Mouse (Mus musculus) gastrocnemius, postnatal 14 days (tissue): ENCODE measurements around the gene Kdelr3. TPM values are rescaled to one million over a fixed set of nuclear protein-coding genes. Genes with fewer than 3 reads are reported as not detected.

ENCODE experiments used
- DNase-seq: peaks from one replicate; pipeline ENCODE4 v3.0.0; 2021; ENCODE audit warnings: mixed read lengths
- intact Hi-C: fragments of 180-260 bp; cut with DNase I; formaldehyde crosslinking; loops from one replicate; pipeline ENCODE4 v1.15.1; 2025; ENCODE audit warnings: low total_unique reads
- microRNA-seq, 2 experiments: library from miRNA; unstranded; fragments of <30 nt; microRNA quantifications; one replicate each; pipeline ENCODE4 v1.2.0; 2021
- total RNA-seq, 2 experiments: library from RNA; stranded (reverse); gene quantifications; 2 replicates each; pipeline ENCODE4 v1.2.3; 2021

The Kdelr3 gene
- total RNA-seq, 2 experiments from 2014 or later: 14.1 to 22.6 TPM

- no peak for DNase-seq
- intact Hi-C loops: no loop called here
Measured at GRCm38 (mm10) chr15:79547289-79547820, 31.1 kb downstream of the Kdelr3 start.

- intact Hi-C loops: no loop called here
- no peak for DNase-seq
Measured at GRCm38 (mm10) chr15:79548226-79548625, 32.0 kb downstream of the Kdelr3 start.

GRCm38 (mm10) chr15:79552566-79552965 lies 36.4 kb downstream of the Kdelr3 start:
- DNase-seq: no peak
- intact Hi-C loops: no loop called here

DNA sequence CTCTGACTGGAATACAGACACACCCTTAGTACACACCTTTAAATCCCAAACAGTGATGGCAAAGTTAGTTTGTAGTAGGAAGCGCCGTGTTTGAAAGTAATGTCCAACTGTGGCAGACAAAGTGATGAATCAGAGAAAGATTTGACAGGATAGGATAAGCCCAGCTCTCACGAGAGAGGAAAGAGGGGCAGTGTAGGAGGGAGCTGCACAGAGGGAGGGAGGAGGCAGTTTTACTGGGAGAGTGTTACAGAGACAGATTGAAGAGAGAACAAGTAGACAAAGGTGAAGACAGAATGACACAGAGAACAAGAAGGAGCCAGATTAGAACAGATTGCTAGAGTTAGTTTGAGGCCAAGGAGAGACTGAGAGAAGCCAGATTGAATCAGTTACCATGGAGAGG lies 43.4 kb downstream of the Kdelr3 start:
- DNase-seq: no peak
- intact Hi-C loops: no loop called here

- no peak for DNase-seq
- intact Hi-C loops: no loop called here
Measured at GRCm38 (mm10) chr15:79562417-79562816, 46.2 kb downstream of the Kdelr3 start.

DNA sequence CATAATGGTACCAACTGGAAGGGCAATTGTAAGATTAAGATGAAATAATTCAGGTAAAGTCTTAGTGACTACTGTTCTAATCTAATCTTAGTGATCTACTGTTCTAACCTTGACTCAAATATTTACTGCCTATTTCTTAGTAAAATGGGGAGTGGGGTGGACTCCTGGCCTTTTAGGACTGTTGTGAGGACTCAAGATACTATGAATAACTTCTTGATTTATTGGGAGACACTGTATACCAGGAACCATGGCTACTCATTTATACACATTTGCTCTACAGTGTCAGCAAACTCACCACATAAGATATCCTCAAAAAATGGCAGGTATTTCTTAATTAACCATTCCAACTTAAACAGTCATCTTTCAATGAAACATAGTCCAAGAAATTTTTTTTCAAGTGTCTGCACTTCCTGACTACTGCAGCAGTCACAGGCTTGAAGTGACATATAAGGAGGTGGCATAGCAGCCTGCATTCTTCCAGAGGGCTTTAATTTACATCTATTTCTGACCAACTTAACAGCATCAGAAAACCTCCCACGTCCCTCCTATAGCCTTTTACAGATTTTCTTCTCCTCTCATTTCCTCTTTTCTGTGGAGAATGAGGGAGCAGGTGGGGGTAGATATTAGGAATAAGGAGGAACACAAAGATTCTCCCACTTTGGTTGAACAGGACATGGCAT lies 59.5 kb downstream of the Kdelr3 start:
- intact Hi-C loops: no loop called here
- DNase-seq: no peak

- DNase-seq: no peak
- intact Hi-C loops: no loop called here
Measured at GRCm38 (mm10) chr15:79576947-79577346, 60.7 kb downstream of the Kdelr3 start.

Small RNAs within 50 kb of the gene (microRNA-seq; reads per million reads assigned to microRNA genes)
- 0 reads per million in 2 experiments for gene Gm44302

Other genes starting within 250 kb of the Kdelr3 start
- 1 to 10 TPM in 1 of 2 experiments, under 1 TPM in 1; 0.69 to 4.0 TPM for gene Baiap2l2, start 230.9 kb upstream of the Kdelr3 start, total RNA-seq
- 1 to 10 TPM; 9.0 to 9.8 TPM for gene Pla2g6, start 188.0 kb upstream of the Kdelr3 start, total RNA-seq
- gene Maff, start 169.8 kb upstream of the Kdelr3 start, total RNA-seq: 1 to 10 TPM; 1.4 to 2.7 TPM
- 10 to 100 TPM; 31.5 to 32.6 TPM for gene Tmem184b, start 112.8 kb upstream of the Kdelr3 start, total RNA-seq
- 10 to 100 TPM; 46.6 to 46.7 TPM for gene Csnk1e, start 60.8 kb upstream of the Kdelr3 start, total RNA-seq
- under 1 TPM in 1 of 2 experiments, not detected in 1; 0.08 TPM for gene Kcnj4, start 11.2 kb upstream of the Kdelr3 start, total RNA-seq
- gene Ddx17, start 30.3 kb downstream of the Kdelr3 start, total RNA-seq: 10 to 100 TPM; 75.8 to 77.4 TPM
- gene Dmc1, start 88.7 kb downstream of the Kdelr3 start, total RNA-seq: under 1 TPM in 1 of 2 experiments, not detected in 1; 0.20 TPM
- gene Fam227a, start 142.5 kb downstream of the Kdelr3 start, total RNA-seq: 1 to 10 TPM in 1 of 2 experiments, under 1 TPM in 1; 0.53 to 1.4 TPM
- gene Cby1, start 142.8 kb downstream of the Kdelr3 start, total RNA-seq: 10 to 100 TPM; 17.2 to 18.0 TPM
- 10 to 100 TPM; 78.3 to 80.4 TPM for gene Tomm22, start 154.4 kb downstream of the Kdelr3 start, total RNA-seq
- 10 to 100 TPM in 1 of 2 experiments, 1 to 10 TPM in 1; 9.8 to 11.1 TPM for gene Josd1, start 171.5 kb downstream of the Kdelr3 start, total RNA-seq
- 10 to 100 TPM; 17.7 to 18.0 TPM for gene Gtpbp1, start 174.4 kb downstream of the Kdelr3 start, total RNA-seq
- 10 to 100 TPM; 62.3 to 81.4 TPM for gene Sun2, start 226.1 kb downstream of the Kdelr3 start, total RNA-seq